Mouse (Mus musculus) layer of hippocampus, adult 9-11 months (tissue): ENCODE measurements around the gene Lmna.

Source experiments
- DNase-seq: peaks from one replicate; pipeline ENCODE4 v3.0.0; 2022

The Lmna gene

DNA sequence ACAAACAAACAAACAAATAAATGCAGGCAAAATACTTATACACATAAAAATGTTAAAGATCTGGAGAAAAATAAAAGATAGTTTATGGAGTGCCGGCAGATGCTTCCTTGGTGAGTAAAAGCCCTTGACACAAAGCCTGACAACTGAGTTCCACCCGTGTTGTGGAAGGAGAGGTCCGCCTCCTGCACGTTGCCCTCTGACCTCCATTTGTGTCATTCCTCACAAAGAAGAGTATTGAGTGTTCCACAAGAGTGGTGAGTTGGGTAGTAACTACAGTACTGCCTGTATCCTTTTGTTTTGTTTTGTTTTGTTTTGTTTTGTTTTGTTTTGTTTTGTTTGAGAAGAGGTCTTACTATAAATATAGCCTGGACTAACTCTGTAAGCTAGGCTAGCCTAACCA is 10.2 kb downstream of the Lmna start:
- no peak for DNase-seq

DNA sequence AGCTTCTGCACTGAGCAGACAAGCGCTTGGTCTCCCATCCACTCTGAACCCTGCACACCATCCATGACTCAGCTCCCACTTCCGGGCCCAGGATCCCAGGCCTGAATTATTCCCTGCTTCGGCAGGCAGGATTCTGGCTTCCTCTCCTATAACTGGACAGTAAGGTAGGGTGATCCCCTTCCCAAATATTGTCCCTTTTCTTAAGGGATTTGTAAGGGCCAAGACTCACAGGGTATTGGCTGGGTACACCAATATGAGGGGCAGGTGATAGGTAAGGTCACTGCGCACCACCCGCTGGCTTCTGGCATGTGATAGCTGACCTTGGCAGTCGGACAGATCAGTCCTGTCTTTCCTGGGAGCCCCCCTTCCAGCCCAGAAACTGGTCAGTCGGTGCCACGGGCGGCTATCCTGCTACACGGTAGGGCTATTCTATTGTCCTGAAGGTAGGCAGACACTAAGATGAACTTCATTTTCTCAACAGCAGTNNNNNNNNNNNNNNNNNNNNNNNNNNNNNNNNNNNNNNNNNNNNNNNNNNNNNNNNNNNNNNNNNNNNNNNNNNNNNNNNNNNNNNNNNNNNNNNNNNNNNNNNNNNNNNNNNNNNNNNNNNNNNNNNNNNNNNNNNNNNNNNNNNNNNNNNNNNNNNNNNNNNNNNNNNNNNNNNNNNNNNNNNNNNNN is 13.9 kb downstream of the Lmna start:
- DNase-seq: no peak

DNA sequence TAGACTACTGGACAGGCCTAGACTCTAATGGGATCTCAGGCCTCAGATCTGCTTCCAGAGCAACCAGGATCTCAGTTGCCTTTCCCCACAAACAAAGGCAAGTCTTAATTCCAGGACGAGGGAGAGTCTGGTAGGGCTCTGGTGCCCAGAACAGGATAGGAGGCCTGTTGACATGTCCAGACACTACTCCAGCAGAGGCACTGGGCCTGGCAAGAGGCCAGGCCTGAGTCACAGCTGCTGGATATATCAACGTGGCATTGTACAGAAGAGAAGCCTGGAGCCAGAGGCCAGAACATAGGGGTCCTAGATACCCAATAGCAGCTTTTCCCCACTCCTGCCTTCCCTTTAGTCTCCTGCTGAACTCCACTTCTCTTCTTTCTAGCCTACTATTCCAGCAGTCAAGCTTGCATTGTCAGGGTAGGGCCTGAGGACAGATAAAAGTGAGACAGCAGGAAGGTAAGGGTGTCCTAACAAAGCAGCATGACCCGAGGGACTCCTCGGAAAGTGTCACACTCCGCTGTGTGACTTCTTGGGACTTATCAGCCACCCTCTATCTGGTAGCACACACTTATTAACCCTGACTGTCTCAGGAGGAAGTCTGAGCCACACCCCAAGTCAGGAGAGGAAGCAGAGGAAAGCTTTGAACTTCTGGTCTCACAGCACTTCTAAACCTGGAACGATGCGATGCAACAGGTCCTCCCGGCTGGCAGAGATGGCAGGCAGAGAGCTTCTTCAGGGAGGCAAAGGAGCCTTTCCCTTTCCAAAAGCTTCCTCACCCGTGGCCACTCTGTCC is 14.7 kb downstream of the Lmna start:
- peak; percentile 85 for DNase-seq

DNA sequence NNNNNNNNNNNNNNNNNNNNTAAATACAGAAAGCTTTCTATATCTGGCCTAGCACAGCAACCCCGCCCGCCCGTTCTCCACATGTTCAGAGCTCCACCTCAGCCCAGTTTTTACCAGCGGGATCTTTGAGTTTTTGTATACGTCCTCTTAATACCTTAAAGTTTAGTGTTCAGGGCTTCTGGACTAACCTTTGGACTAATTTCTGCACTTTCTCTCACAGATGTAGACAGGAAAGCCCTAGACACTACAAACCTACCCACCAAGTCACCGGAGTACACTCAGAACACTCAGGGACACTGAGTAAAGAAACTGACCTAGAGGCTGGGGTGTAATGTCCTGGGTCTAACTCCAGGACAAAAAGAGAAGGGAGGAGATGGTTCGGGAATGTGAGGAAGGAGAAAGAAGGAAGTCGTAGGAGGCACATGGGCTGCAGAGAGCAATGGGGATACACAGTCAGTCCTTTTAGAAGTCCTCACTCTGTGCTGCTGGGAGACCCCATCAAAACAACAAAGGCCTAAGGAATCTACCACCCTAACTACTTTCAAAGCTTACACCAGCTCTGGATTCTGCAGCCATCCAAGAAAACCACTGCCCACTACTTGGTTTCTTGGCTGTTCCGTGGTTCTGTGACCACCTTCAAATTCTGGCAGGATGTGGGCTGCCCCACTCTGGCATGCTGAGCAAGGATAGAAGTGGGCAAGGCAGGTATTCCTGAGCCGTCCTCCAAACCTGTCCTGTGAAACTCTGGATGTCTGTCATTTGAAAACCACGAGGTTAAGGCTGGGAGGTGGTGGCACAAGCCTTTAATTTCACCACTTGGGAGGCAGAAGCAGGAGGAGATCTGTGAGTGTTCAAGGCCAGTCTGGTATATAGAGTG is 15.8 kb downstream of the Lmna start:
- no peak for DNase-seq

GRCm38 (mm10) chr3:88487396-88487795 is 22.4 kb downstream of the Lmna start:
- DNase-seq: no peak

GRCm38 (mm10) chr3:88486887-88487286 is 22.9 kb downstream of the Lmna start:
- DNase-seq: no peak

GRCm38 (mm10) chr3:88486043-88486442 is 23.7 kb downstream of the Lmna start:
- no peak for DNase-seq

DNA sequence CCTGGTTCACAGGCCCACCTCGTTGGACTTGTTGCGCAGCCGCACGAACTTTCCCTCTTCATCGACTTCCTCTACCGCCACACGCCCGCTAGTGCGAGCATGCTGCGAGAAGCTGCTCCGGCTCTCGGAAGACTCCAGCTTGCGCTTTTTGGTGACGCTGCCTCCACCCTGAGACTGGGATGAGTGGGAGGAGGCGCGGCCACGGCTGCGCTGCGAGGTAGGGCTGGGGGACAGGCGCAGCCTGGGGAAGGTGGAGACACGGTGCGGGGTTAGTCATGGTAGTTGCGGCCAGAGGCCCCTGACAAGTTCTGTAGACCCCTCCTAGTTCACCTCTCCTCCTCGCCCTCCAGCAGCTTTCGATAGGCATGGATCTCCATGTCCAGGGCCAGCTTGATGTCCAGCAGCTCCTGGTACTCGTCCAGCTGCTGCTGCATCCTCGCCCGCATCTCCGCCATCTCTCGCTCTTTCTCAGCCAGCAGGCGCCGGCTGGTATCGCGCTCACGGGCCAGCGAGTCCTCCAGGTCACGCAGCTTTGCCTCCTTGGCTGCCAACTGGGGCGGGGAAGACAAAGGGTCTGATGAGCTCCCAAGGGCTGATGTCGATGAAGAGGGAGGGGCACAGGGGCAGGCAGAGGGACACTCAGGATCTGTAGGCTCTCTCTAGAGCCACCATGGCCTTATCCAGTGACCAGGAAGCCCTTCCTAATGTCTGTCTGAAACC is 25.0 kb downstream of the Lmna start:
- DNase-seq: no peak

DNA sequence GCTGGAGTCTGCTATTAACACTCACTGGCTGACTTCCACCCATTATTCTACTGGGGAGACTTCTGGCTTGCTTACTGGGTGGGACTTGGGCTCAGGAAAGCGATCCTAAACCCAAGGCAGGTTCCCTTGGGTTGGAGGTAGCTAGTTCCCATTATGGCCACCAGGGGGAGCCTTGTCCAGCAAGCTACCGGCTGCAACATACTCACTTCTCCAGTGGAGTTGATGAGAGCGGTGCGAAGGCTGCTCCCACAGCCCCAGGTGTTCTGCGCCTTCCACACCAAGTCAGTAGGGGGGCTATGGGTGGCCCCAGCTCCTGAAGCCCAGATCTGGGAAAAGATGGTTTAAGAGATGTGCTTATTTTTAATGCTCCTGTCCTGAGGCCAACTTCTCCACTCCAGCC is 26.1 kb downstream of the Lmna start:
- DNase-seq: no peak

- DNase-seq: no peak
Measured at GRCm38 (mm10) chr3:88483141-88483540, 26.6 kb downstream of the Lmna start.

GRCm38 (mm10) chr3:88482336-88482735 is 27.4 kb downstream of the Lmna start:
- DNase-seq: no peak

DNA sequence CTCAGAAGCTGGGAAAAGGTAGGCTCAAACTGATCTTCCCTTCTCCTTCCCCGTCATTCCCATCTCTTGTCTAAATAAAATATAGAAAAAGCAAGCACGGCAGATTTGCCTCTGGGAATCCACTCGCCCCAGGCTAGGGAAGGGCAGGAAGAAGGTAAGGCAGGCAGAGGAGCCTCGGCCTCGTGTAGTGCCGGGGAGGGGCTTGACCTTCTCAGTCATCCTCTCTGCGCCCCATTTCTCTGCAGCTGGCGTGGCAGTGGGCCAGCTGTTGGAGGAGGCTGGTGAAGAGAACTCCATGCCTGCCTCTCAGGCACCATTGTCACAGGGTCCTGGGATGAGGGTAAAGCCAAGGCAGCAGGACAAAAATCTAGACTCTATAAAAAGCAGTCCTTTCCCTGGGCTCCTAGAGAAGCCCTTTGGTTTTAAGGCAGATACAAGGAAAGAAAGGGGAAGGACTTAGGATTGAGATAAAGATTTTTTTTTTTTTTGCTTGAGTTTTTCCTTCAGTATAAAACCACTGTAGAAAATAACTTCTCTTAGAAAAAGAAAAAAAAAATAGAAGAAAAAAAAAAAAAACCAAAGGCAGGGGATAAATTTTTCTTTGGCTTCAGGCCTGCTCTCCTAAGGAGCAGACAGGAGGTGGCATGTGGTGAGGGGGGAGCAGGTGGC is 28.2 kb downstream of the Lmna start:
- no peak for DNase-seq

DNA sequence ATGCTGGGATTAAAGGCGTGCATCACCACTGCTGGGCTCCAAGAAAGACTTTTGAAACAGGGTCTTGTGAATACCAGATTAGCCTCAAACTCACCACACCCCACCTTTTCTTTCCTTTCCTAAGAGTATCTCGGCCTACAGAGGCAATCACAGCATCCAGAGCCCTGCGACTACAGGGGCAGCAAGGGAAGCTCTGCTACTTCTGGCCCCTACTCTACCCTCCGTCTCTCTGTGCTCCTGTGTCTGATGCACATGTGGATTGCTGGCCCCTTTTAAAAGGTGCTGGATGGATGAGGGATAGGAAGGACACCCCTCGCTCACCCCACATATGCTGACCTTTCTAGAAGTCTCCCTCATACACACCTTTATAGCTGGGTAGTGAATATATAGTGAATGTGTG is 29.1 kb downstream of the Lmna start:
- DNase-seq: no peak

GRCm38 (mm10) chr3:88479828-88480227 is 29.9 kb downstream of the Lmna start:
- DNase-seq: no peak

- DNase-seq: no peak
Measured at GRCm38 (mm10) chr3:88479163-88479562, 30.6 kb downstream of the Lmna start.

DNA sequence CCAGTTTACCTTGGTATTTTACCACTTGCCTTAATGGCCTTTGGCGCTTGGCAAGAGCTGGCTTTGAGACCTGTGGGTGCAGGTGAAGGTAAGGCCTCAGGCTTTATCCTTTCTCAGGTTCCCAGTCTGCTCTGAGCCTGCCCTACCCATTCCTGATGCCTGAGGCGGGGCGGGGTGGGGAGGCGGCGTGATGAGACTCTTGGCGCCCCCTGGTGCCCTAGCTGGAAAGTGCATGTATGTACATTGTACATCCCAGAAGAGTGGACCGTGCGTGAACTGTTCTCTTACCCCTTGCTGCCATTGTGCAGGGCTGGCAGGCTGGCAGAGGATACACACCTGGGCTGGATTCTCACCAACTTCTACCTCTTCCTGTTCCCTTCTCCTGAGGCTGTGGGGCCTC is 32.0 kb downstream of the Lmna start:
- no peak for DNase-seq

DNA sequence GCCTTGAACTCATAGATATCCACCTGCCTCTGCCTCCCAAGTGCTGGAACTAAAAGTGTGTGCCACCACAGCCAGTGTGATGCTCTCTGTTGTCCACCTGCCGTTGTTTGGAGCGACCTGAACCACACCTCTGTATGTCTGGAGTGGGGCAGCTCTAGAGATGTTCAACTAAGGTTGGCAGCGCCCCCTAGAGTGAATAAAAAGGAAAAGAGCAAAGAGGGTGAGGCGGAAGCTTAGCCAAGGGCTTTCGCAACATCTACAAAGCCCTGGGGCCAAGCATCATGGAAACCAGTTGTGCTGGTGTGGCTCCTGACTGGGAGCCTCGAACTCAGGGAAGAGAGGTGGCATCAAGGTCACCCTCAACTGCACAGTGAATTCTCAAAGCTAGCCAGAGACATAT is 33.4 kb downstream of the Lmna start:
- no peak for DNase-seq

DNA sequence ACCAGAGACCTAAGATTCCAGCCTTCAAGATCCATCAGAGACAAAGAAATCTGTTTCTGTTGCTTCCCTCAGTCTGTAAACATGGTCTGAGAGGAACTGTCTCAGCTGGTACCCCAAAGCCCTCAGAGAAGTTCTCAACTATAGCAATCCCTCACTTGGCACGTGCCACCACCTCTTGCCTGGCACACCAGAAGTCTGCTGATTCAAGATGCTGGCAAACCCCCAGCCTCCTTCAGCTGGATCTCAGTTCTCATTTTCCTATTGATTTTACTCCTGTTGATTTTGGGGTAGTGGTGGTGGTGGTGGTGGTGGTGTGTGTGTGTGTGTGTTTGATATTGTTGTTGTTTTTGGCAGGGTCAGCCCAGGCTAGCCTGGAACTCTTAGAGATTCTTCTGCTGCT is 36.2 kb downstream of the Lmna start:
- DNase-seq: no peak

DNA sequence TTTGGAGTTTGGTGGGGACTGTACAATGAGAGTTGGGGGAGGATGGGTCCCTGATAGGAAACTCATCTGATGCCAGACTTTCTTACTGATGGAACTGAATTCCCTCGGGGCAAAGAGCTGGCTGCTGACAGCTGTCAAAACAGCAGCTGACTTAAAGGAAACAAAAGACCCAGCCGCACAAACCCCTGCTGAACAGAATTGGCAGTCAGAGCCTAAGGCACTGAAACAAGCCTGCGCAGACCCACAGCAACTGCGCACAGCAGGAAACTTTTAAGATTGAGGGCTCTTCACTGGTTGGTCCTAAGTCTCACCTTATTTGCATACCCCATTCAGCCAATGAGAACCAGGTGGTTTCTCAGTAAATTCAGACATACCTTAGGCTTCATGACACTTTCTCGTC is 36.7 kb downstream of the Lmna start:
- DNase-seq: no peak

- no peak for DNase-seq
Measured at GRCm38 (mm10) chr3:88470943-88471479, 38.7 kb downstream of the Lmna start.

DNA sequence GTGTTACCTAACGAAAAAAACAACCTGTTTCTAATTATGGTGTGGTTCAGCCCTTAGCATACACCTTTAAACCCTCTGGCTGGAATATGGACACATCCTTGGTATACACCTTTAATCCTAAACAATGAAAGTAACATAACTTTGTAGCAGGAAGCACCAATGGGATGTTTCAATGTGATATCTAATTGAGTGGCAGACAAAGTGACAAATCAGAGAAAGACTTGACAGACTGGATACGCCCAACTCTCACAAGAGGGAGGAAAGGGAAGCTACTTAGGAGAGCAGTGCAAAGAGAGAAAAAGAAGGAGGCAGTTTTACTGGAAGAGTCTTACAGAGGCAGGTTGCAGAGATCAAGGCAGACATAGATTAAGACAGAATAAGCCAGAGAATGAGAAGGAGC is 40.3 kb downstream of the Lmna start:
- DNase-seq: no peak
